Mouse (Mus musculus) gastrocnemius, postnatal 4 days (tissue): ENCODE data around the gene Tpk1. TPM values are rescaled to one million over a fixed set of nuclear protein-coding genes. Genes with fewer than 3 reads are reported as not detected.

Experiments used
- DNase-seq, 2 experiments: peaks; one replicate each; pipeline ENCODE4 v3.0.0; 2021 to 2022; ENCODE audit warnings: low spot score in 2 of 2, mixed read lengths in 2 of 2
- total RNA-seq, 2 experiments: library from RNA; stranded (reverse); gene quantifications; 2 replicates each; pipeline ENCODE4 v1.2.3; 2021

The Tpk1 gene
- total RNA-seq, 2 experiments from 2014 or later, result 4.2 to 5.3 TPM

GRCm38 (mm10) chr6:43457989-43458388 lies 208.1 kb downstream of the Tpk1 start:
- no peak for DNase-seq

GRCm38 (mm10) chr6:43449498-43449897 lies 216.6 kb downstream of the Tpk1 start:
- DNase-seq, result no peak

GRCm38 (mm10) chr6:43445856-43446255 lies 220.2 kb downstream of the Tpk1 start:
- no peak for DNase-seq

DNA sequence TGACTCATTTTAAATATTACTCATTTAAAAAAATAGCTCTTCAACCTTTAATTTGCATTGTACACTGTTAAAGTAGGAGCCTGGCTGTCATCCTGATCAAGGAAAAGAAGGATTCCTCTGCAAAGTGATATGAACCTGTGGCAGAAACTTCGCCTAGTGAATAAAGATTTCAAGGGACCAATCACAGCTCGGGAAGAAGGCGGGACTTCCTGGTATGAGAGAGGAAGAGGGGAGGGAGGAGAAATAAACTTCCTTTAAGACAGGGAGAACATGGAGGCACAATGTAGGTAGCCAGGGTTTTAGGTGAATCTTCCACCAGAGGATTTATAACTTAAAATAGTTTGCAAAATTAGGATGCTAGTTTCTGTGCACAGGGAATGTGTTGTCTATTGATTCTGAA lies 223.9 kb downstream of the Tpk1 start:
- no peak for DNase-seq

- no peak for DNase-seq
These were observed 230.0 kb downstream of the Tpk1 start for GRCm38 (mm10) chr6:43435987-43436541.

DNA sequence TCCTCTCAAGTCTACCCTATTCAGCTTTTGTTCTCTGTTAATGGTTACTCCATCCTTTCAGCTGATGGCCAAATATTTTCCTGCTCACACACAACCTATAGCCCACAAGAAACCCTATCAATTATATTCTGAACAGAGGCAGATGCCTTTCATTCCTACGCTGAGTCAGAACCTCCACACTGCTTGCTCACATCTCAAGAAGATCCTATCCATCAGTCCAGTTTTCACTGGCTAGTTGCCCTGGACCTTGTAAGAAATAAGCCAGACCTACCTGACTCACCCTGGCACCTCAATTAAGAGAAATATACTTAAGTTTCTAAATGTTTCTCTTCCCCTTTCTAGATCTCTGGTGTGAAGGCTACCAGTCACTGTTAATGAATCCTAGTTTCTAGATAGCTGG lies 231.7 kb downstream of the Tpk1 start:
- no peak for DNase-seq

DNA sequence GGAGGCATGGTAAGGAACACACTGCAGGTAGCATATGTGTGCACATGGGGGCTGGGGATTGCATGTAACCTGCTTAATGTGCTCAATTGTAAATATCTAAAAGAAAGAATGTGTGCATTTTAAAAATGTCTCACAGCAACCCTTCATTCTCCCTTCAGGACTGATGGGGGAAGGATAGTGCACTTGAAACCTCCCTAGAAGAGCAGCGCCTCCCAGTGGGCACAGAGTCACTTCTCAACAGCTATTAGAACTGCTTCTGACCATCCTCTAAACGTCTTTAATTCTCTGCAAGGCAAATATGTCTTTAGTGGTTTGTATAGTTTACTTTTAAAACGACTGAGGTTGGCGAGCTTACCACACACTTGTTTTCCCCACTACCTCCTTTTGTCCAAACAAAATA lies 241.1 kb downstream of the Tpk1 start:
- DNase-seq, result no peak

DNA sequence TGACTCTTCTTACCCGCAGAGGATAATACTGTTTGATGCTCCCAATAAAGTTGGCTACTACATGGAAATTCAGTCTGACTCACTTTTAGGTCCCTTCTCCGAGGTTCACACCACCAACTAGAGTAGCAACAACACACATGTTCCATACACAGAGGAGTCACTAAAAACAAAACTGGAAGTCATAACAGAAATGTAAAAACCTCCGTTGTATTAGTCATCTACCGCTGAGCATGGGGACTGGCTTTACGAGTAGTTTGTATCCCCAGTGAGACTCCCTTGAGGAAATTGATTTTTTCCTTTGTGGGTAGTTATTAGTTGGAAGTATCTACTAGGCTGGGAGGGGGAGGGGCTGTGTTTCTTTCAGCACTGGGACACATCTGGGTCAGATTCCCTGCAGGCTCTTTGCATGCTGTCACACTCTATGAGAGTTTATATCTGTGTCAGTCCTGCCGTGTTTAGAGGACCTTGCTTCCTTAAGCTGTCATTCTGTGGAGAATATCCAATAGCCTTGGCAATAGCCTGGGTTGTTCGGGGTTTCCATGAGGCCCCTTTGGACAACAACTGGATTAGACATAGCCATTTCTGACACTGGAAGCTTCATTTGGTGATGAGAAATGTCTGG lies 245.6 kb downstream of the Tpk1 start:
- DNase-seq, result no peak

DNA sequence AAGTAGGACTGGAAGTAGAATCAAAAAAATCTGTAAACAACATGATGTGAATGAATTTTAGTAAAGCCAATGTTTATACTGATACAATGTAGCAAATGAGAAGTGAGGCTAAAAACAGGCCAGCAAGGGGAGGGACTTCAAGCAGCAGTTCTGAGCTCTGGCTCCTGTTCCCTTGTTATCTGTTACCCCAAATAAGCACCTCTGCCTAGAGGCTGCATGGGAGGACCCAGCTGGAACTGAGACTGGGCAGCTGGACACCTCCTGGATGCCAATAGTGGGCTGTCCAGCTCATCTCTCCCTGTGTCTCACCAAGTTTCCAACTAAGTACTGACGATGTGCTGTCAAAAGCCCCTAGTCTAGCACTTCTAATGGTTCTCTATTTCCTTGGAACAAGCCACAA lies 257.1 kb downstream of the Tpk1 start:
- no peak for DNase-seq

GRCm38 (mm10) chr6:43403076-43403475 lies 263.0 kb downstream of the Tpk1 start:
- no peak for DNase-seq

- DNase-seq, result no peak
These were observed 263.7 kb downstream of the Tpk1 start for GRCm38 (mm10) chr6:43402219-43402997.

DNA sequence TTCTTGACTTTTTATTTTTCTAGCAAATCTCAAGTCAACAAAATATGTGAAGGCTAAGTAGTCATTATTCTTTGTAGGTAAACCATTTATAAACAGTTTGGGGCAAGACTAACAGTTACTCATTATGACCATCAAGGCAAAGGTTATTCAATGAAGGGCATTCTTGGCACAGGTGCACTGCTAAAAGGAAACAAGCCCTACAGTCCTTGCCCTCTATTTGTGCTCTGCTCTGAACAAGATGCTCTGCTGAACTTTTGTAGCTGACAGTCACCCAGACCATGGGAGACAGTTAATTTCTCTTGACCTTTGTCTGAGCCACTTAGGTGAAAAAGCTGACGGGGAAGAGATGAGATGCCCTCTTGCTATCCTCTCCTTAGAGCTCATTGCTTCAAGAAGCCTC lies 269.7 kb downstream of the Tpk1 start:
- DNase-seq, result no peak

DNA sequence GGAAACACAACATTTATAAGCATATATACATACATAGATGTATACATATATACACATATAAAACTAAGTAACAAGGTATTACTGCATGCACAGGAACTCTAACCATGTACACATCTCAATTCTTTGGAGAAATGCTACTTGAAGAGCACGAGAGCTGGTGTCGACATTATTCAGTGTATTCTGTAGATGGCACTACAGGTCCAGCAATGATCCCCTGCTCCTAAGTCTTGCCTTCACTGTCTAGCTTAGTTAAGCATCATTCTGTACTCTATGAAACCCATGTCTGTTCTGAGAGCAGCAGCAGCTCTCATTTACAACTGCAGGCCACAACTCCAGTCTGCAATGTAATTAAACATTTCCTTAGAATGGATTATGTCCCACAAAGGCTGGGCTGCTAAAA lies 270.5 kb downstream of the Tpk1 start:
- DNase-seq, result no peak

DNA sequence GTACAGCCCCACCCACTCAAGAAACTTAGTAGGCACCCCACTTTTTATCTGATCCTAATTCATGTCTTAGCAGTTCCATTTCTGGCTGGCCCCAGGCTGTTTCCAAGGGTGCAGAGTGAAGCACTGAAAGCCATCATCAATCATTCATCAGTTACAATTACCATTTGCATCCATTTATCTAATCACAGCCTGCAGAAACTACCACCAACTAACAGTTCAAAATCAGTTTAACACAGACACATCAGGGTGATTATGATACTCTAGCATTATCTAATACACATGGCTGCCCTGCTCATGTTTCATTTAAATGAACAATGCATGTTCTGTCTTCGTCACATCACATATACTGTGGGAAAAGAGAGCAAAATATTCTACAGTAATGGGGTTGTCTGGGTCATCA lies 274.7 kb downstream of the Tpk1 start:
- no peak for DNase-seq

GRCm38 (mm10) chr6:43387273-43387672 lies 278.8 kb downstream of the Tpk1 start:
- no peak for DNase-seq

GRCm38 (mm10) chr6:43384841-43385240 lies 281.2 kb downstream of the Tpk1 start:
- DNase-seq, result no peak

DNA sequence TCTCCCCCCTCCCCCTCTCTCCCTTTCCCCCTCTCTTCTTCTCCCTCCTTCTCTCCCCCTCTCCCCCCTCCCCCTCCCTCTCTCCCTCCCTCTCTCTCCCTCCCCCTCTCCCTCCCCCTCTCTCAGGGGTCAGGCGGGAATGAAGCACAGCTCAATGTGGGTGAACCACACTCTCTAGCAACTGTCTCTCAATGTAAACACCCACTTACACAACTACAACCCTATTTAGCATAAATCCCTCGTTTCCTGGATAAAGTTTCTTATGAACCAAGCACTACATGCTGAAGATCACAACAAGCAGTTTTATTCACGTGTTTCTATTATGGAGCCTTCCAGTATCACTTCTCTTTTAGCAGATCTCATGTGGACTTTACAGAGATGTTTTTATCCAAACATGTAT lies 281.8 kb downstream of the Tpk1 start:
- no peak for DNase-seq

GRCm38 (mm10) chr6:43382750-43383149 lies 283.3 kb downstream of the Tpk1 start:
- DNase-seq, result no peak

- DNase-seq, result no peak
These were observed 283.8 kb downstream of the Tpk1 start for GRCm38 (mm10) chr6:43382284-43382683.

- no peak for DNase-seq
These were observed 292.9 kb downstream of the Tpk1 start for GRCm38 (mm10) chr6:43373206-43373605.

GRCm38 (mm10) chr6:43367434-43367945 lies 298.6 kb downstream of the Tpk1 start:
- no peak for DNase-seq

- DNase-seq, result no peak
These were observed 299.1 kb downstream of the Tpk1 start for GRCm38 (mm10) chr6:43366952-43367351.
